Mouse (Mus musculus): ENCODE data around the gene Adpgk.
A peak's percentile ranks its signal among the peaks of the same experiment; 100 is the strongest.
"Not testable (repeated sequence)": the region's sequence is repeated elsewhere in the genome, so short reads cannot be mapped to it uniquely, and the experiment has no call there.

The Adpgk gene

GRCm38 (mm10) chr9:59289529-59290115, 1.7 kb upstream of the Adpgk start:
- no peak for DNase-seq (ENCODE audit: low read depth)

GRCm38 (mm10) chr9:59291688-59292492, 532 bp downstream of the Adpgk start:
- DNase-seq (ENCODE audit: low read depth), result peak; percentile 41

DNA sequence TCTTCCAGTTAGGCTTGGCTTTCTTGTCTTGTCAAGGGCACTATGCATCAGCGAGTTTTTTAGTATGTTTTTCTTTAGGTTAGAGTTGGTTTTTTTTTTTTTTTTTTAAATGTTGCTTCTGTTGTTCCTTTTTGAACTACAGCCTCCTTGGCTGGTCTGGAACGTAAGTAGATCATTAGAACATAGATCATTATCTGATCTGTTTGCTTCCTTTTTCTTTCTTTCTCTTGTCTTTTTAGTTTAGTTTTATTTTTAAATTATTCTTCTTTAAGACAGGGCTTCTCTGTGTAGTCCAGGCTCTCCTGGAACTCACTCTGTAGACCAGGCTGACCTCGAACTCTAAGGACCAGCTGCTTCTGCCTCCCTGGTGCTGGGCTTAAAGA, 1.1 kb downstream of the Adpgk start:
- DNase-seq (ENCODE audit: low read depth), result no peak

DNA sequence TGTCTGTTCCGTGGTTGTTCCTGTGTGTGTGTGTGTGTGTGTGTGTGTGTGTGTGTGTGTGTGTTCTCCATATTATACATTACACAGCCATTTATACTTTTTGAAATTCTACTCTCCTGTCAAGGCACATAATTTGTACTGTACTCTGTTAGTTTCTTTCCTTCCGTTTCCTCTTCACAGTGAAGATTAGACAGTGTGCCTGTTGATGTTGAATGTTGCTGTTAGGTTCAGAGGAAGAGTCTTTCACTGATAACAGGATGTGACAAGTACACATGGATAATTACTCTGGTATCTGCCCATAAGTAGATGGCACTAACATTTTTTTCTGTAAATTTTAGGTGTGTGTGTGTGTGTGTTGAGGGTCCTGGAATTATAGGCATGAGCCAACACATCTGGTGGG, 5.1 kb downstream of the Adpgk start:
- DNase-seq (ENCODE audit: low read depth), result no peak

DNA sequence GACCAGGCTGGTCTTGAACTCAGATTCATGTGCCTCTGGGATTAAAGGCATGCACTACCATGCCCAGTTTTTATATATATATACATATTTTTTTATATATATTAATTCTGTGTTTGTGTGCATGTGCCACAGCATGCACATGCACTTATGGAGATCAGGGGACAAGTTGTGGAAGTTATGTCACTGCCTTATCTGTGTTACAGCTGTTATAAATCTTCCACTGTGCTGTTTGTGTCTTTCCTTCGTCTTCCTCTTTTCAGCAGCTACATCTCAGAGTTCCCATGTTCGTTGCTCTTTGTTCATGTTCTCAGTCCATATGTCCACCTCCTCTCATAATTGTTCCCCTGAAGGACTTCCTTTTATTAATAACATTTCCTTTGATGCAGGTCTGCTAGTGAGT, 16.5 kb downstream of the Adpgk start:
- DNase-seq (ENCODE audit: low read depth), result no peak

GRCm38 (mm10) chr9:59310582-59311283, 19.4 kb downstream of the Adpgk start:
- peak; percentile 67 for DNase-seq (ENCODE audit: low read depth)

GRCm38 (mm10) chr9:59311284-59311670, 19.9 kb downstream of the Adpgk start:
- peak; percentile 85 for DNase-seq (ENCODE audit: low read depth)

DNA sequence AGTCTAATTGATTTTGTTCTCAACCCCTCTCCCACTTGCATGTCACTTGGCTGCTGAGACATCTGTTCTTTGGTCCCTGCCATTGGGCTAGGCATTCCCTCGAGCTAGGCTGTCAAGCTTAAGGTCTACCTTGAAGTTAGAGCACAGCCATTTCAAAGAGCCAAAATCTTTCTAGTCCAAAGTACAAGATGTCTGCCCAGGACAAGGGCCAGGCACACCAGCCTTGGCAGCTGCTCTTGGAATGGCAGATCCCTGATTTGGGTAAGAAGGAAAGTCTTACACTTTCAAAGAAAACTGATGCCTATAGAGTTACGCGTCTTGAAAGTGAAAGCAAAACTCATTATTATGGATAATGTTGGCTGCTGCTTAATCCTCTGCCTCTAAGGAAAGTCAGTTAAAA, 24.8 kb downstream of the Adpgk start:
- DNase-seq (ENCODE audit: low read depth), result no peak

DNA sequence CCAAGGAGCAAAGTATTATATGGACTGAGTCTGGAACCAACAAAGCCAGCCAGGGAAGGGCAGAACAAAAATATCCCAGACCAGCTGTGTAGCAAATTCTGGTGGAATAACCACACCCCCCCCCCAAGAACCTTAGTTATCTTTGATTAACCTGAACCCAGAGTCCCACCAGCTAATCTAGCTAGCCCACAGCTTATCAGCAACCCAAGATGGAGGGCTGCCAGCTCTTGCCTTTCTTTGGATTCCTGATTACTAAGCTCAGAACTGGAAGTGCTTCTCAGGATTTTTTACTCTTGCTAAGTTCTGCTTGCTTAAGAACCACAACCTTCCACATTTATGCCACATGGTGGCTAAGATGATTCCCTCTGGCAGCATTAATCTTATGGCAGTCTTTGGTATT, 33.0 kb downstream of the Adpgk start:
- peak; percentile 54 for DNase-seq (ENCODE audit: low read depth)

DNA sequence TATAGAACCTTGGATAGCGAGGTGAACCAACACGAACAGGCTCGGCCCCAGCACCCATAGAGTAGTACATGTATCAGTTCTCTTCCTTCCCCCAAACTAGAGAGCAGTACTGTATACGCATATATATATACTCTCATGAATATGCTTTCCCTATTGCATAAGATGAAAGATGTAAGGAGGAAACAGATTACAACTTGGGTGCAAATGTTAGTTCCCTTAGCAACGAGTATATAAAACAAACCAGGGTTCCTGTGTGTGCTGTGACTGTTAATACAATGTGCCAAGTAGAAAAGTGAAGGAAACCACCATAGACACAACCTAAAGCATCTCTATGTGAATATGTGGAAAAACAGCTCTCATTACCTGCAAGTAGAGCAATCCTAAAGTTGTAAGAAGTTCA, 38.7 kb downstream of the Adpgk start:
- DNase-seq (ENCODE audit: low read depth), result no peak

GRCm38 (mm10) chr9:59336539-59336938, 45.2 kb downstream of the Adpgk start:
- DNase-seq (ENCODE audit: low read depth), result no peak

DNA sequence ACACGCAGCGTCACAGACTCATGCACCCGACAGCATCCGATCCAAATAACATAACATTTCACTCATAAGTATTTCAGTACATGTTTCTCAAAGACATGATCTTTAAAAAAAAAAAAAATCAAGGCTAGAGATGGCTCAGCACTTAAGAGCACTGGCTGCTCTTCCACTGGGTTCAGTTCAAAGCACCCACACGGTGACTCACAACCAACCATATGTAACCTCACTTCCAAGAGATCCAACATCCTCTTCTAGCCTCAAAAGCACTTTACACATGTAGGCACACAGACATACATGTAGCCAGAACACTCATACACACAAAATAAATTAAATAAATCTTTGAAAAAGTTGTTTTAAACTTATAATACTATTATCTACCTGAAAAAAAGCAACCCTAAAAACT, 46.5 kb downstream of the Adpgk start:
- DNase-seq (ENCODE audit: low read depth), result peak; percentile 30

GRCm38 (mm10) chr9:59338411-59338810, 47.1 kb downstream of the Adpgk start:
- DNase-seq (ENCODE audit: low read depth), result no peak

GRCm38 (mm10) chr9:59339107-59339506, 47.7 kb downstream of the Adpgk start:
- no peak for DNase-seq (ENCODE audit: low read depth)

DNA sequence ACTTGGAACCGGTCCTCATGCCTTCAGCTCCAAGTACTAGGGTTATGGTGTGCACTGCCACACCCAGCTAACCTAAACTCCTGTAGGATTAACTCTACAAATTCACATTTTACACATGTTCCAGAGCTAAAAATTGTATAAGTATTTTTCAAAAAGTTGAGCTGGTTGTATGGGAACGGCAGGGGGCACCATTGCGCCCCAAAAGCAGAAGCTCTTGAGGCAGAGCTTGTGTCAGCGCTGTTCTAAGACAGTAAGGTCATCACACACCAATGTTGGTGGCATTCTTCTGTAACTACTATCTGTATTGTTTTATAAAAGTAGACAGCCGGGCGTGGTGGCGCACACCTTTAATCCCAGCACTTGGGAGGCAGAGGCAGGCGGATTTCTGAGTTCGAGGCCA, 48.6 kb downstream of the Adpgk start:
- peak; percentile 63 for DNase-seq (ENCODE audit: low read depth)

DNA sequence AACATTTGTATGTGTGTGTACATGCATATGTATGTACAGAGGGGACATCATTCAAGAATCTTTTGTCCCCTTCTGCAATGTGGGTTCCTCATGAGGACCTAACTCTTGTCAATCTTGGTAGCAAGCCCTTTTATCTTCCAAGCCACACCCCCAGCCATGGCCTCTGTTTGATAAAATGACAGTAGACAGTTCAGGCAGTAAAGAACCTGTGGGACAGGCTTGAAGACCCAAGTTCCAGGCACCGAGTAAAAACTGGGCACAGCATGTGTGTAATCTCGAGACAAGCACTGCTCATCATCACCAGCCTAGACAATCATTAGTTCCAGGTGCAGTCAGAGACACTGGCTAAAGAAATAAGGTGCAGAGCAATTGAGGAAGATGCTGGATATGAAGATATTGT, 54.8 kb downstream of the Adpgk start:
- no peak for DNase-seq (ENCODE audit: low read depth)

DNA sequence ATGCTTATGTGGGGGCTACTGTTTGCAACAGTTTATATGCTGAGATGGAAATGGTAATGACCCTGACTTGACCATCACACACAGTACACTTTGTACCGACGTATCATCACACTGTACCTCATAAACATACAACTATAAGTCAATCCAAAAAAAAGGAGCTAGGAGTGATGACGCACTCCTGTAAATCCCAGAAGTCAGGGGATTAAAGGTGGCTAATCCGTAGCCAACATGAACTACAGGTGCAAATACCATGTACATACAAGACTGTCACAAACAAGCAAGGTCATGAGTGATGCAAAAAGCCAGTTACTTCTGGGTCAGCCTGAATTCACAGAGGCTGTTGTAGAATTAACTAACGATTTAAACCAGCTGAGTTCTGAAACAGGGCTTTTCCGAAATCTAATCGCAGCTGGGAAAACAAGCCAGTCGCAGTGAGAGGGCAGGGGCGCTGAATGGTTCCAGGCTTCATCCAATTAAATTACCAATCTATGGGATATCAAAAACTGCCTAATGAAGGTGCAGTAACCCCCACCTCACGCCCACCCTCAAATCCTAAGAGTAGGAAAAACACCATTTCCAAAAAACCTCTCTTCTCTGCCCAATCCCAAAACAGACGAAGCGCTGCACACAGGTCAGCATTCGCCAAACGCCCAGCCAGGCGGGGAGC, 61.4 kb downstream of the Adpgk start:
- no peak for DNase-seq (ENCODE audit: low read depth)

GRCm38 (mm10) chr9:59353253-59353639, 61.9 kb downstream of the Adpgk start, which contains the start of gene Bbs4:
Gene Bbs4, minus strand, starts transcription at chr9:59353508.
- peak; percentile 95 for DNase-seq (ENCODE audit: low read depth)

GRCm38 (mm10) chr9:59358041-59358440, 66.7 kb downstream of the Adpgk start:
- DNase-seq (ENCODE audit: low read depth), result peak; percentile 20

DNA sequence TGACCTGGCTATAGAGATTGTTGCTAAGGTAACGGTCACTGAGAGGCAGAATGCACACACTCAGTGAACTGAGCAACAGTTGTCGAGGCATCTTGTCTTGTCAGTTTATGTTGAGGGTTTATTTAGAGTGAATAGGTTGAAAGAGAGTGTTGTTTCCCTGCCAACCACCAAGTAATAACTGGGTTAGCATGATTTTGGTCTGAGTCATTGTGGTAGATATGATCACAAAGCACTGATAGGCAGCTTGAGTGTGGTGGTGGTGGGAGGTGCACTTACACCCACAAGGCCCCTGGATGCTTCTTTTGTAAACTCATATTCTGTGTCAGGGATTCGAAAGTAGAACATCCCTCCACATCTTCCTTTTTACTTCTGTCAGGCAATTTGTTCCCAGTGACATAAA, 69.1 kb downstream of the Adpgk start:
- DNase-seq (ENCODE audit: low read depth), result not testable (repeated sequence)

DNA sequence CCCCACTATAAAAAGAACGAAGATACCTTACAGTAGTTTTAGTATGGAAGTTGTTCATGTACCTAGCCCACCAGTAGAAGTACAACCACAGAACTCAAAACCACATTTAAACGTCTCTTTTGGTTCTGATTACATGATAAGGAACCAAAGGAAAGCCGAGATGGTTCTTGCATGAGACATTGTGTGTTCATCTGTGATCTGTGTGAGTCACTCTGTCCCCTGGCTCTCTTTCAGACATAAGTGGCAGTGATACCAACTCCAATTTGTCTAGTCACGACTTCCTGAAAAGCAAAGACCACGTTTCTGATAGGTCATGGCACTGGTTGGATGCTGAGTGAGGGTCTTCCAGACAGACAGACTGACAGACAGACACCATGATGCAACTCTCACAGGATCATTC, 77.9 kb downstream of the Adpgk start:
- DNase-seq (ENCODE audit: low read depth), result peak; percentile 36

- no peak for DNase-seq (ENCODE audit: low read depth)
These were observed 78.3 kb downstream of the Adpgk start for GRCm38 (mm10) chr9:59369646-59370045.

Data from NIH3T3 (cell line).